Mouse (Mus musculus) spleen, adult 2 months (tissue): ENCODE data around the gene Nit1.

ENCODE experiments used
- CTCF ChIP-seq: fragments of 200-500 bp; IDR thresholded peaks from 2 replicates; pipeline ENCODE4 v1.5.1; 2011; ENCODE audit warnings: mild to moderate bottlenecking, inconsistent platforms; ENCODE audit not compliant: insufficient read depth, insufficient read length, insufficient replicate concordance; ENCODE audit errors: extremely low read depth
- POLR2A ChIP-seq: fragments of 200-500 bp; IDR thresholded peaks from 2 replicates; pipeline ENCODE4 v1.6.1; 2011; ENCODE audit warnings: low read depth, low read length, inconsistent platforms

- TF ChIP-seq POLR2A (no peak), CTCF (no peak)
These were observed 39.7 kb upstream of the Nit1 start for GRCm38 (mm10) chr1:171385171-171385570.
